Mouse (Mus musculus) spleen, adult 2 months (tissue): ENCODE results near the gene Irak1bp1.

ENCODE experiments used
- CTCF ChIP-seq: fragments of 200-500 bp; IDR thresholded peaks from 2 replicates; pipeline ENCODE4 v1.5.1; 2011; ENCODE audit warnings: mild to moderate bottlenecking, inconsistent platforms; ENCODE audit not compliant: insufficient read depth, insufficient read length, insufficient replicate concordance; ENCODE audit errors: extremely low read depth
- POLR2A ChIP-seq: fragments of 200-500 bp; IDR thresholded peaks from 2 replicates; pipeline ENCODE4 v1.6.1; 2011; ENCODE audit warnings: low read depth, low read length, inconsistent platforms

DNA sequence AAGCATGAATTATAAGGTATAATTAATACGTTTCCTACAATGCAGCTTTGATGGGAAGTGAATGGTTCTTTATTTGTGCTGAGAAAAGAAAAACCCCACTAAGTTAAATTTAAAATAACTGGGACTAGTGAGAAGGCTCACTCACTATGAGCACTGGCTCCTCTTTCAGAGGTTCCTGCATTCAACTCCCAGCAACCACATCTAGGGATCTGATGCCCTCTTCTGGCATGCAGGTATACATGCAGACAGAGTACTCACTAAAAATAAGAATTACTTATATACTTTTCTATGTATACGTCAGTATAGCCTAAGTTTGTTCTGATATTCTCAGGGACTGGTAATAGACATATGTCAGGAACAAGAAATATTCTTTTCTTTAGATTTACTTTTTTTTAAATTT is 24.7 kb downstream of the Irak1bp1 start:
- TF ChIP-seq CTCF = no peak; the same call in 1 of the 2 replicates
- no peak for TF ChIP-seq POLR2A
